Mouse (Mus musculus) midbrain, embryonic 14.5 days (tissue): Measurements from ENCODE around the gene Efcab9. TPM values are rescaled to one million over a fixed set of nuclear protein-coding genes. Genes with fewer than 3 reads are reported as not detected.
"Not testable (repeated sequence)": the region's sequence is repeated elsewhere in the genome, so short reads cannot be mapped to it uniquely, and the experiment has no call there.

ENCODE experiments used
- ATAC-seq: fragments of 200-750 bp; cut with Nextera tagmentation; 2 replicates; pipeline ENCODE4 v1.8.0; 2017; ENCODE audit warnings: moderate number of reproducible peaks, moderate library complexity; ENCODE audit not compliant: low FRiP score, low TSS enrichment
- DNase-seq: peaks from one replicate; pipeline ENCODE4 v3.0.0-alpha.2; 2015
- H3K27ac ChIP-seq: fragments of 300-500 bp; sonication (generic); replicated peaks from 2 replicates; pipeline ENCODE4 v1.5.1; 2014; ENCODE audit warnings: mild to moderate bottlenecking, low read depth, low read length, moderate library complexity
- H3K27me3 ChIP-seq: fragments of 300-500 bp; sonication (generic); 2 replicates; pipeline ENCODE4 v1.6.1; 2014; ENCODE audit warnings: low read length, control low read depth, mixed read lengths; ENCODE audit not compliant: control insufficient read depth, insufficient read depth
- H3K36me3 ChIP-seq: fragments of 300-500 bp; sonication (generic); 2 replicates; pipeline ENCODE4 v1.6.1; 2014; ENCODE audit warnings: low read length, control low read depth; ENCODE audit not compliant: control insufficient read depth, insufficient read depth
- H3K4me1 ChIP-seq: fragments of 300-500 bp; sonication (generic); 2 replicates; pipeline ENCODE4 v1.6.1; 2014; ENCODE audit warnings: mild to moderate bottlenecking, antibody characterized with exemption, low read length, control low read depth; ENCODE audit not compliant: control insufficient read depth, insufficient read depth
- H3K4me2 ChIP-seq: fragments of 300-500 bp; sonication (generic); 2 replicates; pipeline ENCODE4 v1.6.1; 2014; ENCODE audit warnings: mild to moderate bottlenecking, low read length, moderate library complexity
- H3K4me3 ChIP-seq: fragments of 300-500 bp; sonication (generic); replicated peaks from 2 replicates; pipeline ENCODE4 v1.5.1; 2014; ENCODE audit warnings: low read depth, low read length
- H3K9ac ChIP-seq: fragments of 300-500 bp; sonication (generic); replicated peaks from 2 replicates; pipeline ENCODE4 v1.6.1; 2014; ENCODE audit warnings: mild to moderate bottlenecking, low read length, moderate library complexity
- H3K9me3 ChIP-seq: fragments of 300-500 bp; sonication (generic); 2 replicates; pipeline ENCODE4 v1.6.1; 2016; ENCODE audit warnings: low read length, control low read depth, mixed read lengths; ENCODE audit not compliant: control insufficient read depth
- WGBS: fragments of 180-500 bp; shearing (Covaris S2); extraction: QIAGEN DNeasy Blood & Tissue Kit; methylation state at CpG from one replicate; pipeline ENCODE4 v1.1.7; 2014; 5-methylcytosine and 5-hydroxymethylcytosine counted together
- polyA plus RNA-seq: library from polyadenylated mRNA; unstranded; fragments of >200 nt; fragmentation: Nextera tagmentation; extraction: Ambion mirVana; gene quantifications from 2 replicates; pipeline ENCODE4 v1.2.1, GENCODE M21; 2014

Efcab9 gene
- polyA plus RNA-seq, 1 experiment from 2014 or later = not detected

DNA sequence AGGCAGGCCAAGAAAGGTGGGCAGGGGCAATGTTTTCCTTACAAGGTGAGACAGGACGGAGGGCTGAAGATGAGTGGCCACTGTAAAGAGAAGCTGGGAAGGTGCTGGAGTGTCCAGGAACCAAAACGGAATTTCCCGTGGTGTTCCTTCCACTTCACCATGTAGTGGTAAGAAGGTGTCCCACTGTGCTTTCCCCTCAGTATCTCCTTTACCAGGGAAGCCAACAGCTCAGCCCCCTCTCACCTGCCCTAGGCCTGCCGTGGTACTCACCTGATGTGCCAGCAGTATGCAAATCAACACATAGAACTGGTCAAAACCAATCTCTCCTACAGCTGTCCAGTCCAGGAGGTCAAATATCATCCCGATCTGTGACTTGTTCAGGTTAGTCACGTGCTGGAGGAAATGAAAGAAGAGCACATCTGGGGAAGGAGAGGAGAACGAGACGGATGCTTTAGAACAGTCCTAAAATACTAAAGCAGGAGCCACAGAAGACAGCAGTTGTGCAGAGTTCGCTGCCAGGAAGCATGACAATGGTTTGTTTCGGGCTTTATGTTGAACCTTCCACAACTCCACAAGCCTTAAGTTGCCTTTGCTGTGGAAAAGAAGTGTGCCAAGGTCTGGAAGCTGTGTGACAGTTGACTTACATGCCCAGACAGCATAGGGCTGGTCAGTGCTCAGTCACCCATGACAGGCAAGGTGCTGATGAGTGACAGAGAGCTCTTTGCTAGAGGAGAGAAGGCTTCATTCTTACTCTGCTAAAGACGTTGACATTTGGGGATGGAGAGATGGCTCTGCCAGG lies 7.6 kb downstream of the Efcab9 start:
- no peaks in the 10 kb centered on the region for H3K9me3 ChIP-seq
- 87% methylated on average over 11 of the region's 11 CpGs for WGBS
- no peaks in the 10 kb centered on the region for H3K27me3 ChIP-seq
- DNase-seq = no peak
- 0 out of 2 replicates have a peak, but pooled peaks cover 4% of the 10 kb centered on the region for H3K36me3 ChIP-seq
- H3K4me3 ChIP-seq = no peak overlapping the region
- H3K27ac ChIP-seq = no peak overlapping the region
- no peak for ATAC-seq
- no peaks in the 10 kb centered on the region for H3K4me1 ChIP-seq
- no peak overlapping the region for H3K9ac ChIP-seq
- H3K4me2 ChIP-seq = no peak overlapping the region

DNA sequence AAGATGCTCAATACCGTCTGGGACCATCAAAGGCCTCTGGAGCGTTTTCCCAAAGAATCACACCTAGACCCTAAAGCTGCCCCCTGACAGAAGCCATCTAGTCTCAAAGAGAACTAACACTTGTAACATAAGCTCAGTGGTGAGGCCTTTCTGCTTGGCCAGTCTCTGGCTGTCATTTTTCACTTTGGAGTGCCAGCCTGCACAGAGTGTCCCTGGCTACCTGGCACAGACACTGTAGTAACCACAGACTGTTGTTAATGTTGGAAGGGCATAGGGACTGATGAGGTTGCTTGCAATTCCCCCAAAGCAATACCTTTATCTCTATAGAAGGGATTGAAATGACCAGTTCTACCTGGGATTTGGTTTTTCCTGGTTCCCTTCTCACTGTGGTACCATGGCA lies 10.6 kb downstream of the Efcab9 start:
- peaks cover 22% of the 10 kb centered on the region for H3K36me3 ChIP-seq
- DNase-seq = no peak
- no peak overlapping the region for H3K4me2 ChIP-seq
- no peaks in the 10 kb centered on the region for H3K4me1 ChIP-seq
- ATAC-seq = no peak
- 93% methylated on average over 2 of the region's 2 CpGs for WGBS
- H3K27me3 ChIP-seq = no peaks in the 10 kb centered on the region
- H3K4me3 ChIP-seq = no peak overlapping the region
- H3K9ac ChIP-seq = no peak overlapping the region
- H3K9me3 ChIP-seq = no peaks in the 10 kb centered on the region
- no peak overlapping the region for H3K27ac ChIP-seq

DNA sequence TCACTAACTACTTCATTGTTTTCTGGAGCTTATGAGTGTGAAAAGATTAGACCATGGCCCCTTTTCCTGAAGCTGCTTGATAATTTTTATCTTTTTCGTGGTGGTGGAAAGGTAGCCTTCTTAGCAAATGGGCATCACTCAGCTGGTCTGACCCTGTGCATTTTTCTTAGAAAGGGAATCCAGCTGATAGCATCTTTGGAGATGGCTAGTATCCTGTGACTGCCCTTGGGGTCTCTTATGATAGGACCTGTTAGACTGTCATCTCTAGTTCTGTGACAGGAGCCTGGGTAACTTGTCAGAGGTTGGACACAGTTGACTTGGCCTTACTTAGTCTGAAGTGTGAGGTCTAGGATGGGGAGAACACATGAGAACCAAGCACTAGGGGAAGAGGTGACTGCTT lies 12.5 kb downstream of the Efcab9 start:
- Histone ChIP-seq H3K27me3 (no peaks in the 10 kb centered on the region), H3K9me3 (no peaks in the 10 kb centered on the region), H3K36me3 (peaks cover 29% of the 10 kb centered on the region), H3K4me1 (no peaks in the 10 kb centered on the region), H3K9ac (no peak overlapping the region), H3K4me3 (no peak overlapping the region), H3K4me2 (no peak overlapping the region), H3K27ac (no peak overlapping the region)
- no peak for DNase-seq
- ATAC-seq = no peak
- WGBS = 97% methylated on average over 1 of the region's 1 CpGs

DNA sequence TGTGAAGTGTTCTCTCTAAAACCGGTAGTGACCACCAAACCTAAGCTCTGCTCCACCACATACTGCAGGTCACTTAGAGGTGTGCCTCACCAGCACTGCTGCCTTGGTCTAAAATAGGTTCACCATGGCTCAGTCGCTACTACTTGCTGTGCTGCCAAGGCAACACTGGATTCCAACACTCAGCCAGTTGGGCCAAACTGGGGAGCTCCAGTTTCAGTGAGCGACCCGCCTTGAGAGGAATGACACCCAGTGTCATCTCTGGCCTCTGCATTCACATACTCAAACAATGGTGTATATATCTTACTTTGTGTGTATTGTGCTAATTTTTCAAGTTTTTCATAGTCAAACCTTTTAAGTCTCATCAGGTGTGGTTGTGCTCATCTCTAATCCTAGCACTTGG lies 13.1 kb downstream of the Efcab9 start:
- no peak overlapping the region for H3K4me2 ChIP-seq
- peaks cover 29% of the 10 kb centered on the region for H3K36me3 ChIP-seq
- H3K27me3 ChIP-seq = no peaks in the 10 kb centered on the region
- no peak overlapping the region for H3K27ac ChIP-seq
- no peaks in the 10 kb centered on the region for H3K9me3 ChIP-seq
- no peaks in the 10 kb centered on the region for H3K4me1 ChIP-seq
- WGBS = 94% methylated on average over 4 of the region's 4 CpGs
- no peak for ATAC-seq
- no peak overlapping the region for H3K4me3 ChIP-seq
- DNase-seq = no peak
- H3K9ac ChIP-seq = no peak overlapping the region

DNA sequence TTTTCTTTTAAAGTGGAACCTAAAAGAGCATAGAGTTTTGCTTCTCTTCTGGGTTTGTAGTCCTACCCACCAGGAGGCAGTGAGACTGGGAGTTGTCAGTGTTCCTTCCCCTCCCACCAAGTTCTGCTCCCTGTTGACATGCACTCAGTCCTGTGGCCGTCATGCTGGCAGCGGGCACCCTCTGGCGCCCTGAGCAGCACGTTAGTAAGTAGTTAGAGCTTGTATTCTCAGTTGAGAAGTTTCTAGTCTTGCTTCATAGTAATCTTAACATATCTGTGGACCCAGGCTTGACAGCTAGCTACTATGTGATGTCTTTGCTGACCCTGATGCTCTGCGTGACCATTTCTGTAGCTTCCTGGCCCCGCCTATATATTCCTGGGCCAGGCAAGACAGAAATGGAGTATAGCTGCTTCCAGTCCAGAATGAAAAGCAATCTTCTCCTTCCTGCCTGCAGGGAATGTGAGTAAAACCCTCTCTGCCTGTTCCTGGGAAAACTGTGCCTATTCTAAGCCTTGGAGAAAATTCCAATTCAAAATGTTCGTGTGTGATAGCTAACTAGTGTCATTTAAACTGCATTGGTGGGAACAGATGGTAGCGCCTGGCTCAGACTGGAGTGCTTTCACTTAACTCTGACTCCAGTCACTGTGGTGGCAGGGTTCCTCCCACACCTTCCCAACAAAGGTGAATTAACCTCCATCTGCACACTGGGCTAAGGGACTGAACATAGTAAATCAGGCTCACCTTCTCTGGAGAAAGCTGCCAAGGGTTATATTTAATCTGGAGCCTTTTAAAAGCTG lies 14.8 kb downstream of the Efcab9 start:
- Histone ChIP-seq H3K4me3 (no peak overlapping the region), H3K27me3 (no peaks in the 10 kb centered on the region), H3K36me3 (peaks cover 29% of the 10 kb centered on the region), H3K27ac (no peak overlapping the region), H3K4me2 (no peak overlapping the region), H3K9me3 (no peaks in the 10 kb centered on the region), H3K9ac (no peak overlapping the region), H3K4me1 (no peaks in the 10 kb centered on the region)
- ATAC-seq = no peak
- 89% methylated on average over 8 of the region's 8 CpGs for WGBS
- no peak for DNase-seq

DNA sequence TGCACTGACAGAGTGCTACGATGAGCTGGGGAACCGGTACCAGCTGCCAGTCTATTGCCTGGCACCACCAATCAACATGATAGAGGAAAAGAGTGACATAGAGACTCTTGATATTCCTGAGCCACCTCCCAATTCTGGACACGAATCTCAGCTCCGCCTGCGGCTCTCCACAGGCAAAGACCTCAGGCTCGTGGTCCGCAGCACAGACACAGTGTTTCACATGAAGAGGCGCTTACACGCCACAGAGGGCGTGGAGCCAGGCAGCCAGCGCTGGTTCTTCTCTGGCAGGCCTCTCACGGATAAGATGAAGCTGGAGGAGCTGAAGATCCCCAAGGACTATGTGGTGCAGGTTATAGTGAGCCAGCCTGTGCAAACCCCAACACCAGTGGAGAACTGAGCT lies 15.8 kb downstream of the Efcab9 start:
- ATAC-seq = no peak
- Histone ChIP-seq H3K9ac (no peak overlapping the region), H3K4me2 (no peak overlapping the region), H3K4me1 (no peaks in the 10 kb centered on the region), H3K27me3 (no peaks in the 10 kb centered on the region), H3K4me3 (no peak overlapping the region), H3K9me3 (no peaks in the 10 kb centered on the region), H3K36me3 (peaks cover 29% of the 10 kb centered on the region), H3K27ac (no peak overlapping the region)
- 89% methylated on average over 12 of the region's 12 CpGs for WGBS
- DNase-seq = no peak

DNA sequence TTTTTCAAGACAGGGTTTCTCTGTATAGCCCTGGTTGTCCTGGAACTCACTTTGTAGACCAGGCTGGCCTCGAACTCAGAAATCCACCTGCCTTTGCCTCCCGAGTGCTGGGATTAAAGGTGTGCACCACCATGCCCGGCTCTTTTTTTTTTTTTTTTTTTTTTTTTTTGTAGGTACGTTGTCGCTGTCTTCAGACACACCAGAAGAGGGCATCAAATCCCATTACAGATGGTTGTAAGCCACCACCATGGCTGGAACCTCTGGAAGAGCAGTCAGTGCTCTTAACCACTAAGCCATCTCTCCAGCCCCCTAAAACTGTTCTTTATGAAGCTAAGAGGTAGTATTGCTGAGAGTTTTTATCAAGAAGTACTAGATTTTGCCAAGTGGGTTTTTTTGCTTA lies 17.0 kb downstream of the Efcab9 start:
- H3K4me1 ChIP-seq, ATAC-seq, H3K4me2 ChIP-seq, H3K27ac ChIP-seq, DNase-seq, H3K27me3 ChIP-seq, H3K9me3 ChIP-seq, H3K9ac ChIP-seq, H3K4me3 ChIP-seq: not testable (repeated sequence)
- 98% methylated on average over 5 of the region's 5 CpGs for WGBS
- H3K36me3 ChIP-seq = peaks cover 29% of the 10 kb centered on the region

DNA sequence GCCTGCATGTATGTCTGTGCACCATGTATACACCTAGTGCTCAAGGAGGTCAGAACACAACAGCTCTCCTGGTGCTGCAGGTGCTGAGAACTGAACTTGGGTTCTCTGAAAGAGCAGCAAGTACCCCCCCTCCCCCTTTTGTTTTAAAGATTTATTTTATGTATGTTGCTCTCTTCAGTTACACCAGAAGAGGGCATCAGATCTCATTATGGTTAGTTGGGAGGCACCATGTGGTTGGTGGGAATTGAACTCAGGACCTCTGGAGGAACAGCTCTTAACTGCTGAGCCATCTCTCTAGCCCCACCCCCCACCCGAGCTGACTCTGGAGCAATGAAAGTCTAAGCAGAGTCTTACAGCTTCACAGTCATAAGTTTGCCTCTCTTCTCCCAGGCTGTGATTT lies 21.0 kb downstream of the Efcab9 start:
- Histone ChIP-seq H3K4me3 (no peak overlapping the region), H3K4me1 (no peaks in the 10 kb centered on the region), H3K27me3 (no peaks in the 10 kb centered on the region), H3K36me3 (peaks cover 4% of the 10 kb centered on the region; the same call in 1 of the 2 replicates), H3K4me2 (no peak overlapping the region), H3K9me3 (no peaks in the 10 kb centered on the region), H3K9ac (no peak overlapping the region), H3K27ac (no peak overlapping the region)
- DNase-seq = no peak
- ATAC-seq = no peak
- WGBS = 78% methylated on average over 1 of the region's 1 CpGs
